Mouse (Mus musculus): ENCODE results near the gene Cacfd1.

GRCm38 (mm10) chr2:27006255-27006654 lies 3.5 kb upstream of the Cacfd1 start:
- TF ChIP-seq POLR2A (IDR thresholded peaks at IDR 0.05; ENCODE audit: low read depth, low read length) (no peak), CTCF (IDR thresholded peaks at IDR 0.05; ENCODE audit: extremely low read depth, insufficient read depth, insufficient read length, insufficient replicate concordance) (no peak)
